Mouse (Mus musculus): ENCODE data around the gene Morn4.
A peak's percentile ranks its signal among the peaks of the same experiment; 100 is the strongest.
"Not testable (repeated sequence)": the region's sequence is repeated elsewhere in the genome, so short reads cannot be mapped to it uniquely, and the experiment has no call there.

Morn4 gene

DNA sequence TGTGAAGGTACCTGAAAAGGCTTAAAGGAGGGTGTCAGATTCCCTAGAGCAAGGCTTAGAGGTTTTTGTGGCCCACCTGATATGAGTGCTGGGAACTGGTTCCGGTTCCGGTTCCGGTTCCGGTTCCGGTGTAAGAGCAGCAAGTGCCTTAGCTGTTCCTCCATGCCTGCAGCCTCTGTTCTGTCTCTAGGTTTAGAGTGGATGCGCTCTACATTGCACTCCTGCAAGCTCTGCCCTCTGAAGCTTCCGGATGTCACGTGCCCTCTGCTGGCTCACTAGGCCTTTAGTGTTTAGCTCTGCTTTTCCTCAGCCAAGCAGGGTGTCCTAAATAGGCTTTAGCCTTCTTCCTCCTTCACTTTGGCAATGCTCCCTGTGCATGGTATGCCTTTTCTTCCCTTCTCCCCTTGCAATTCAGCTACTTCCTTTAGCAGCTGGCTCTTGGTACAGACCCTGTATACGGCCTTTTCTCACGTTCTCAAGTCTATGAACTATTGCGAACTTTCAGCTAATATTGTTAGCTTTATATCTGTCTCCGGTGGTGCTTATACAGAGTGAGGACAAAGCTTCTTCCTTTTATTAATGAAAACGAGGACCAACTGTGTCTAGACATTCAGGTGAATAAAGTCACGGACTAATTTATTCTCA is 3.1 kb upstream of the Morn4 start:
- DNase-seq (ENCODE audit: extremely low read depth, low read depth, low spot score): no peak

DNA sequence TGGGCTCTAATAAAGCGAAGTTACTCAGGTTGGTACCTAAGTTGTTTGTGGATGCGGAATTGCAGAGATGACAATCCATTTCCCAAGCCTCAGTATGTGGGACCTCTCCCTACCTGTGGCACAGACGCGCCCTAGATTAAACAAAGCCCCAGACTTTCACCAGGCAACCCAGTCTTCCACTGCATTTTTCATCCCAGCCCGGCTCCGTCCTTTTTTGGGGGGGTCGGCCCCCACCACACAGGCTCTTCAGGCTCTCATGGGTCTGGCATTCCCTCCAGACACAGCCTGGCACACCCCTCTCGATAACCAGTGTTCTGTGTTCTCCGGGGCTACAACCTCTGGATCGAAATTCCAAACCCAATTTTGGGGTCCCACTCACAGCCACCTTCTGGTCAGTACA is 467 bp downstream of the Morn4 start:
- no peak for DNase-seq (ENCODE audit: extremely low read depth, low read depth, low spot score)

DNA sequence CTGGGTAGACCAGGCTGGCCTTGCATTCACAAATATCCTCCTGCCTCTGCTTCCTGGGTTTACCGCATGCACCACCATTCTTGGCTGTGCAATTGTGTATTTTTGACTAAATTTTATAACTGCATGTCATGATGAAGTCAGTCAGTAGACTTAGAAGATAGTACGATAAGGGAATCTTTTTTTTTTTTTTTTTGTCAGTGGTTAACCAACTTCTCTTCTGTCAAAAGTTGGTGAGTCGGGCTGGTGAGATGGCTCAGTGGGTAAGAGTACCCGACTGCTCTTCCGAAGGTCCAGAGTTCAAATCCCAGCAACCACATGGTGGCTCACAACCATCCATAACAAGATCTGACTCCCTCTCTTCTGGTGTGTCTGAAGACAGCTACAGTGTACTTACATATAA is 4.5 kb downstream of the Morn4 start:
- DNase-seq (ENCODE audit: extremely low read depth, low read depth, low spot score): not testable (repeated sequence)

DNA sequence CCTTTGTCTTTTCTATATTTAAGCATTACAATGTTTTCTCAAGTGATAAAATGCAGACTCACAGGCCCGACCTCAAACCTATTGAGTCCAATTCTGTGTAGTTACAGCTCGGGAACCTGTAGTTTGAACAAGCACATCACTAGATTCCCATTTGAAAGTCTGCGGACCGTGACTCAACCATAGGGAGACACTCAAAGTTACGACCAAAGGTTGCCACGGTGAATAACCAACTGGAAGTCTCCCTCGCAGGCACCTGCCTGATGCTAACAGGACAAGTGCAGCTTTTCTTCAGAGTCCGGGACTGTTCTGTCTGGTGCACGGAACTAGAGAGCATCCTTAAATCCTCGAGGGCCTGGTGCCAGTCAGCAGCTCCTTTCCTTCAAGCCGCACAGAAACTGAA is 5.7 kb downstream of the Morn4 start:
- DNase-seq (ENCODE audit: extremely low read depth, low read depth, low spot score): no peak

DNA sequence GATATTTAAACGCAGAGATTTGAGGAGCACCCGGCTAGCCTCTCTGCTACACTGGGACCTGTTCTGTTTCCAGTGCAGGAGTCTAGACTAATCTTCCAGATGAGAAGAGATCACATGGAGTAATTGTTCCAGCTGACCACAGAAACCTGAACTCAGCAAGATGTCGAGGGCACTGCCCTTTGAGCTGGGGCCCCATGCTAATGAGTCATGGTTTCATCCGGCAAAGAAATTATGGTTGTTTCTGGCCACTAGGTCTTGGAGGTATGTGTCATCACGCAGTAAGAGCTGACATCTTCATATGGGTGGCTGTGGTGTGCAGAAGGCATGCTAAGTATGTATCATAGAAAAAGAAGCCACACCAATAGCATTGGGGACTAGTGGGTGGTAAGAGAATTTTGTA is 6.2 kb downstream of the Morn4 start:
- no peak for DNase-seq (ENCODE audit: extremely low read depth, low read depth, low spot score)

DNA sequence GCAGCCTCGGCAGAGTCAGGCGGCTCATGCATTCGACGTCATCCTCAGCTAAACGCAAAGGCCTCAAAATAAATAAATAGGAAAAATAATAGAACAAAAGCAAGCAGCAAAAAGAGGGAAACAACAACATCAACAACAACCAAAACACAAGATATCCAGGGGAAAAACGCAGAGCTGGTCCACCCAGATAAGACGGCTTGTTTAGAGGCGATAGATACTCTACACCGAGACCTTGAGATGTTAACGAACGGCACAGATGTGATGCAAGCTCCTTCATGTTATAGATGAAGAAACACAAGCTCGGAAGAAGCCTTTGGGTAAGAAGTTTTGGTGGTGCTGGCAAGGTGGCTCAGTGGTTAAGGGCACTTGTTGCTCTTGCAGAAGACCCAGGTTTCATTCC is 7.2 kb downstream of the Morn4 start:
- DNase-seq (ENCODE audit: extremely low read depth, low read depth, low spot score): no peak

DNA sequence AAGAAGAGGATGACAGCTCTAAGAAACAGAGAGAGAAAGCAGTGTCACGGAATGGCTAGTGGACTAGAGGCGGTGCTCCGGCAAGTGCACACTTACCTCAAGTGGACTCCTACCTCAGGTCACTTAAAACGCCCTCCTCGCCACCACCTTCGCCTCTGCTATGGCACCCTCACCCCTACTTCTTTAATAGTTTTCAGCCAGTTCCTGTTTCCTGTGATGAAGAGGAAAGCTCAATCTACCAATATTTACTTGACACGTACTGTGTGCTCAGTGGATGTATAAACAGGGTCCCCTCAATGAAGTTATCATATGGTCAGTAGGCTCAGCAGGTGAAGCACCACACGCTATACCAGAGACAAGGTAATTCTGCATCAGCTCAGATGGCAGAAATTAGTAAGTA is 7.6 kb downstream of the Morn4 start:
- no peak for DNase-seq (ENCODE audit: extremely low read depth, low read depth, low spot score)

DNA sequence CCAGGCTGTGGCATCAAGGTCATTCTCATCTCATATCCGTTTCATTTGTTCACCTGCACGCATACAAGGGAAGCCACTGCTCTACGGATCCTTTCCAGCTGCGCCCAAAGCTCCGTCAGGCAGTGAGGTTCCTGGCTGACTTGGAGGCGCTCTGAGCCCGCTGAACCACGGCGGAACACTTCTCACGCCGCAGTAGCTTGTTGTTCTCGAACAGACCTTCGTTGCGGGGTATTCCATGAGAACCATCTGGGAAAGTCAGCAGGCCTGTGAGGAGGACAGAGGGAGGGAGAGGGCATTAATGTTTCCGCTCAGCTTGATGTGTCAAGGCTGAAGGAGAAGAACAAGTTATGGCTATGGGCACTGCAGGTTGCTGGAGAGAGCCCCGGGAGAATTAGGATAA is 10.2 kb downstream of the Morn4 start:
- no peak for DNase-seq (ENCODE audit: extremely low read depth, low read depth, low spot score)

DNA sequence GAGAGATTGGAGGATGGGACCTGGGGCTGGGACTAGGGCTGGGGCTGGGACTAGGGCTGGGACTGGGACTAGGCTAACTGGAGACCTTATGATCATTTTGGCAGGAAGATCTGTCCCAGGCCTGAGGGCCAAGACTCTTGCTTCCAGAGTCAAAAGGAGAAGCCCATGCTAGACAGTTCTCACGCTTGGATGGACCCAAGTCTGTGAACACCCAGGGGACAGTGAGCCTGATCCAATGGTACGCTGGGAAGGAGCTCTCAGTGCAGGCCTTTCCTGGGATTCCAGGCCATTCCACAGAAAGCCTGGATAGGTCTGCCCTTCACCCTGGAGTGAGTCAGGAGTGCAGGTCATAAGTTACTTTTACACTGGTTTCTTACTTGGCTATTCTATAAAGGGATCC is 11.1 kb downstream of the Morn4 start:
- no peak for DNase-seq (ENCODE audit: extremely low read depth, low read depth, low spot score)

DNA sequence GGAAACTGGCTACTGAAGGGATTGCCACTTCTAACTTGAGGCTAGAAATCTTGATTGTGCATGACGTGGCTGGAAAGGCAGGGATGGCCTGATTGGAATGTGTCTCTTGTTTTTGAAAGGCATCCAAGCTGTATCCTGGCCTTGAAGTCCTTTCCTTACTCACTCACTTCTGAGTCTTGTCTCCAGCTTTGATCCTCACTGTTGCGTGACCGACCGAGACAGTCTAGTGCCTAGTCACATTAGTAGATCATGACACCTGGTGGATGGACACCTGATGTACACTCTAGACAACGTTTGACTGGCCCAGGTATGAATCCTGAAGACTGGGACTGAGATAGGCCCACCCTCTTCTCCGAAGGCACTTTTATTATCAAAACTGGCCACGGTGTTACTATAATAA is 13.4 kb downstream of the Morn4 start:
- no peak for DNase-seq (ENCODE audit: extremely low read depth, low read depth, low spot score)

DNA sequence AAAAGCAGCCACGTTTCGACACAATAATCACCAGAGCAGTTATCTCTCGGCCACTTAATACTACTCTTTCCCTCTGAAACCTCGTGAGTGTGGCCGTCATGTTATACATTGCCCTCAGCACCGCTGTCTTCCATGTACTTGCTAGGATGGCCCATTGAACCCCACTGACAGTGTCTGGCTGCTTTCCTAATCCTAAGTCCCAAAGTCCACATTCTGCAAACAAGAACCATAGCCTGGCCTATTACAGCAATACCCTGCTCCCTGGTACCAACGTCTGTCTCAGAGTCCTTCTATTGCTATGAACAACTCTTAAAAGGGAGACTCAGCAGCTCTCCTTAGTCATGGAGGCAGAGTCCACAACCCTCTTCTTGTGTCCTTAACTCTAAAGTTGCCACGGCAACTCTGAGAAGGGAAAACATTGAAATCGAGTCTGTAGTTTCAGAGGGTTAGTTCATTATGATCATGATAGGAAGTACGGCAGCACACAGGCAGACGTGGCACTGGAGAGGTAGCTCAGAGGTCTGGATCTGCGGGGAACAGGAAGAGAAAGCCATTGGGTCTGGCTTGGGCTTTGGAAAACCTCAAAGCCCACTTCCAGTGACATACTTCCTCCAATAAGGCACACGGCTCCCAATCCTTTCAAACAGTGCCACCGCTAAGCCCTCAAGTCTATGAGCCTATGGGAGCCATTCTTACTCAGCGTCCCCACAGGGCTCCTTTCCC is 14.1 kb downstream of the Morn4 start:
- DNase-seq (ENCODE audit: extremely low read depth, low read depth, low spot score): no peak

DNA sequence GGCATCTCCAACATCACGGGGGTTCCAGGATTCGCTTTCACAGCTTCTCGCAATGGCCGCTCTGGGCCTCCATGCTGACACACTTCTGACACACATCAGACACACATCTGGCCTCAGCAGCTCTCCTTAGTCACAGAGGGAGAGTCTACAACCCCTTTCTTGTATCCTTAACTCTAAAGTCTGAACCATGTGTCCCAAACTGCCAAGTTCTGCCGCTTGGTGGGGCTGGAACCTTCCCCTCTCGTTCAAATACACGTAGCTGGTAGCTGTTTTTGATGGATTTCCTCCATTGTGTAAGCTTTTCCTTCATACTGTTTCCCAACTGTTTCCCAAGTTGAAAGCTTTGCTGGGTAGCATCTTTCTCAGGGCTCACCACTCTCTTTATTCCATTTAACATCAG is 14.9 kb downstream of the Morn4 start:
- no peak for DNase-seq (ENCODE audit: extremely low read depth, low read depth, low spot score)

DNA sequence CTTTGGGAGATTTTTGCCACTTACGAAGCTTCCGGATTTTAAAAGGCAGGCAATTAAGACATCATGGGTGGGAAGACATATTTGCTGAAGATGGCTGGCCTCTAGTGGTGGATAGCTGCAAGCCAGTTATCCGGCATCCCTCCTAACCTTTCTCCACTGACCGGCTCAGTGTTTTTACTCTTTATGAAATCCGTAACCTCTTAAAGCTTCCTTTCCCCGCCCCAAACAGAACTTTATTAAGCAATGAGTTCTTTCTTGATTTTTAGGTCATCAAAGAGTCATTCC is 17.0 kb downstream of the Morn4 start:
- no peak for DNase-seq (ENCODE audit: extremely low read depth, low read depth, low spot score)

DNA sequence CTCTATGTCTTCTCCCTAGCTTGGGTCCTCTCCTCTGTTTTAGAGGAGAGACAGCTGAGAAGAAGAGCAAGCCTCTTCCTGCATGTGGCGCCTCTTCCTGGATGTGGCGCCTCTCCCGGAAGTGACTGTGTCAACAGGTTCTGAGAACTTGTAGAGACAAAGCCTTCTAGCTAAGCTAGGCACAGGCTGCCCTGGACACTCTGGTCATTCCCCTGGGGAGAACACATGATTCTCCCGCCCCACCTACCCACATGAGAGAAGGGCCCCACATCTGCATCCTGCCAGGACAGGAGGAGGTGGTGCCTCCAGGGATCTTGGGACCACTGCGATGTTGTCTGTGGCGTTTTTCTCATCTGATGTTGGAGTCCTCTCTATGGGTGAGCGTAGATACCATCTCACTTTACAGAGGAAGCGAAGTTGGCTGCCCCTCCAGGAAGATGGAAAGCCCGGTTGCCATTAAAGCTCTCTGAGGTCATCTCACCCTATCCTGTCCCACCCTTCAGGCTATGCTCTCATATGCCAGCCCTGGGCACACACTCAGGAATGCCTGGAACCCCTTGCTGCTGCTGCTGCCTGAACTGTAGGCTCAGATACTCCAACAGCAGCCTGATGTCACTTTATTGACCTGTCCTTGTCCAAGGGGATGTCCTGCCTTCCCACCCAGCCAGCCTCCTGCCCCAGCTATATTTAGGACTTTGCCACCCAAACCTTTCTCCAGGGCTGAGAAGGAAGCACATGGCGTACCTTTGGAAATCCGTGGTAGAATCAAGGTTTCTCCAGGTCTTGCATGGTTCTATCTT is 17.5 kb downstream of the Morn4 start:
- DNase-seq (ENCODE audit: extremely low read depth, low read depth, low spot score): no peak

DNA sequence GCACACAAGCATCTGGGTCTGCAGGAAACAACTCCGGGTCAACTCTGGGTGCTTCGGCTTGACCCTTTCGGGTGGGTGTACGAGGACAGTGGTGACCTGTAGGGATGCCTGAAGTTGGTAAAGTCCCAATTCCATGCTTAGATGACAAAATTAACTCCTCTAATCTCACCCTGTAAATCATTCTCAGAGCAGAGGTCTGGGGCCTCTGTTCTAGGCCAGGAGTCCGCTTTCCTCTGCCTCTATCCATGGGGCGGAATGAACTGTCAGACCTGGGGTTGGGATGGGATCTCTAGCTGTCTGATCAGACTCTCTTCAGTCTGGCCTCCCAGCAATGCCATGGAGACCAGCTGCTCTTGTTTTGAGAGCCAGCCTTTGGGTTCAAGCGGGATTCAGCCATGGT is 24.7 kb downstream of the Morn4 start:
- no peak for DNase-seq (ENCODE audit: extremely low read depth, low read depth, low spot score)

DNA sequence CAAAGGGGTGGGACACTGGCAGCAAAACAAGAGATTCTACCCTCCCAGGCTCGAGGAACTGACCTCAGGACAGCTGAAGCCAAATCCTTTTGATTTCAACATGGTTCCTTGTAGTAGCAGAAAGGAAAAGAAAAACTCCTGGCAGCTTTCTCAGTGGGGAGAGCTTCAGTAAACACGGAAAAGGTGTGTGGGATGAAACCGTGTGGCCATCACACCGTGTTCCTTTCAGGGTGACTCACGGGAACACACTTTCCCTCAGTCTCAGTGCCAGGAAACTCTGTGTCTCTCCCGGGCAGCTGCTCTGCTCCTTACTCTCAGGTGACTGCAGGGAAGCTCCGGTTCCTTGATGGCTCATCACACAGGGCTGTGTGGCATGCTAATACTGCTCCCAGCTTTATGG is 27.7 kb downstream of the Morn4 start:
- DNase-seq (ENCODE audit: extremely low read depth, low read depth, low spot score): peak; percentile 86

DNA sequence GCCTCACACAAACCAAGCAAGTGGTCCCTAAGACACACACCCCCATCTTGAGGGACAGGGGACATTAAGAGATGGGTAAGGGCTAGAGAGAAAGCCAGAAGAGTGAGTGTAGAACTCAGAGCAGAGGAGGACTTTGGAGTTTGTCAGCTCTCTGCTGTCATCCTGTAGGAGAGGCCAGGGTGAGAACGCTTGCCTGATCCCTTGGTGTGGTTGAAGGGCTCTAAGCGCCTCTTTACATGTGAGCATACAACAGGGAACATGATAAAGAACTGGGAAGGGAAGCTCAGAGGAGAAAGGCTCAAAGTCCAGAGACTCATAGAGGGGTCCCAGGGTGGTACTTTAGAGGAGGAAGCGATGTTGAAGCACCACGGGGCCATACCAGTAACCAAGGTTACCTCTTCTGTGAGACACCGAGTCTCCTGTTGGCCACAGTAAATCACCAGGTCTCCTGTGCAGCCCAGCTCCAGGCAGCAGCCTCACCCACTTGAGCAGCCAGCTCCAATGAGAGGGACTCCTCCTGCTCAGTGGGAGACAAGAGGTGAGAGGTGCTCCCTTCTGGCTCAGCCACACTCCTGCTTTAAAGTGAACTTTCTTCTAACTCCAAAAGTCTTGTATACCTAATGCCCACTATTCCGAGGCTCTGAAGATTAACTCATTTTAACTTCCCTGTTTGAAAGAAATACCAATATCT is 29.3 kb downstream of the Morn4 start:
- no peak for DNase-seq (ENCODE audit: extremely low read depth, low read depth, low spot score)

DNA sequence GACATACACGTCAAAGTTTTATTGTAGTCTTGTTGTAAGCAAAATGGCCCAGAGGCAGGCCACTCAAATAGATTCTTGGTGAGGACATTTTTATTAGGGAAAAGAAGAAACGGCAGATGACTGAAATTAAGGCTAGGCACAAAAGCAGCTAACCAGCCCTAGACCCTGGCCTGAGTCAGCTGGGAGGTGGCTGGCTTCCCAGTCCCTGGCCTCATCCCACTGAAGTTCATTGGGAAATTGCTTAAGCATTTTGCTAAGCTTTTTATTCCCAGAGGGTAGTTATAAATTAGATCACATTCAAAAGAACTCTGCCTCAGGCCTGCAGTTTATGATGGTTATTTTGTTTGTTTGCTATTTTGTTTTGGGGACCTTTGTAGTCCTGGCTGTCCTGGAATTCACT is 30.3 kb downstream of the Morn4 start:
- no peak for DNase-seq (ENCODE audit: extremely low read depth, low read depth, low spot score)

DNA sequence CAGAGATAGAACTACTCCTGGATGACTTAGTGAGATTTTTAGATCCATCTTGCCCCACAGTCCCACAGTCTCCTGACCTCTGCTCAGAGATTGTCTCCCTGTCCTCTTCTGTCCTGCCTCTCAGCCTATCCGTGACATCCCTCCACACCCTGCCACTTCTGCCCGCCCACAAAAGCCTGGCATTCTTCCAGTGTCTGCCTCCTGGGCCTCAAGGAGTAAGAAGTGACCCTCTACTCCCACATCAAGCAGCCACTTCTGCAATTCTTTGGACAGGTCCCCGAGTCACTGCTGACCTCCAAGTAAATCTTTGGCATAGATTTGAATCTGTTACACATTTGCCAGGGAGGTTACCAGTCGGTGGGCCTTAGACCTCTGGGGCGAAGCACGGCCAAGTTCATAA is 31.9 kb downstream of the Morn4 start:
- DNase-seq (ENCODE audit: extremely low read depth, low read depth, low spot score): no peak

DNA sequence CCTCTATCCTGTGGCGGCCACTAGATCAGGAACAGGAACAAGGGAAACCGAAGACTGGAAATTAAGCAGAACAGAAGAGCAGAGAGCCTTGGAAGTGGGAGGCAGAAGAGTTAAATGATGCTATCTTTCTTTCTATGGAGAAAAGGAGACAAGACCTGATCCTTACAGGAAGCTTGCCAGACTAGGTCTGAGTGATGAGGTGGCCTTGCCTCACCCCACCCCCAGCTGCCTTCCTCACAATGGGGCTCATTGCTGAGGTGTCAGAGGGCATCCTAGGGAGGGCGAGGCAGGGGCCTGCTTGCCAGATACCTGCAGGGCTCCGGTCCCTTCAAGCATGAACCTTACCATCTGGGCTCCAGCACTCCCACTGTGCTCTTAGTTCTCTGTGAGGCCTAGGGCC is 34.2 kb downstream of the Morn4 start, which contains the start of gene 4933411K16Rik:
TSS of gene 4933411K16Rik (plus strand) at position 301 of the 400 bp plus-strand sequence.
- DNase-seq (ENCODE audit: extremely low read depth, low read depth, low spot score): no peak

DNA sequence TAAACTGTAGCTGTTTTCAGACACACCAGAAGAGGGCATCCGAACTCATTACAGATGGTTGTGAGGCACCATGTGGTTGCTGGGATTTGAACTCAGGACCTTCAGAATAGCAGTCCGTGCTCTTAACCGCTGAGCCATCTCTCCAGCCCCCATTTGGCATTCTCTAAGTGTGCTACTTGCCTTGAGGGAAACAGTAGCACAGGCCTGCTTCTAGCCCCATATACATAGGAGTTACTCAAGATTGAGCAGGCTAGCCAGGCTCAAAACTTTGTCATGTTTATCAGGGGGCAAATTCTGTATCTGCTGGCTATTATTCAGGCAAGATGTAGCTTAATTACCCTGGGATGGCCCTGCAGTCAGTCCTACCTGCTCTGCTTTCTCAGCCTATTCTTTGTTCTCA is 34.8 kb downstream of the Morn4 start:
- no peak for DNase-seq (ENCODE audit: extremely low read depth, low read depth, low spot score)

DNA sequence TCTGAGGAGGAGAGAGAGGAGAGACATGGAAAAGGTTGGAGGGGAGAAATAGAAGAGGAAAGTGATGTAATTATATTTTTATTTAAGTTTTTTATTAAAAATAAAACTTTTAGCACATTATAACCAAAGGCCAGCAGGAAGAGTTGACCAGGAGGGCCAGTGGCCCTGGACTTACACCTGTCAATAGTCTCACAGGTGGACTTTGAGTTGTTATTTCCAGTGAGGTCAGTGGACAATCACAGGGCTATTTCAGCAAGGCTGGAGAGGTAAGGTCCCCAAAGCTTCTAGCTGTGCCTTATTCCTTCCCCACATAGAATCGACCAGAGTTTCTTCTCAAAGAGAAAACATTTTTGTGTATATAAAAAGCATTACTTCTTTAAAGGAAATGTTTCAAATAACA is 35.9 kb downstream of the Morn4 start:
- DNase-seq (ENCODE audit: extremely low read depth, low read depth, low spot score): no peak
